Mouse (Mus musculus) large intestine, adult 2 months (tissue): ENCODE data around the gene Fam90a1b. TPM values are rescaled to one million over a fixed set of nuclear protein-coding genes. Genes with fewer than 3 reads are reported as not detected.
"Not testable (repeated sequence)": the region's sequence is repeated elsewhere in the genome, so short reads cannot be mapped to it uniquely, and the experiment has no call there.

Source experiments
- DNase-seq: peaks from one replicate; pipeline ENCODE4 v3.0.0-alpha.2; 2012; ENCODE audit warnings: low read depth, low spot score
- WGBS: fragments of 180-500 bp; shearing (Covaris S2); methylation state at CpG from one replicate; pipeline ENCODE4 v1.1.7; 2018; 5-methylcytosine and 5-hydroxymethylcytosine counted together
- polyA plus RNA-seq: library from polyadenylated mRNA; depleted of rRNA; stranded (reverse); fragments of >200 nt; gene quantifications from 2 replicates; pipeline ENCODE4 v1.2.3, GENCODE M21; 2012; rRNA removed

The Fam90a1b gene
- not detected in 2 replicates for polyA plus RNA-seq

DNA sequence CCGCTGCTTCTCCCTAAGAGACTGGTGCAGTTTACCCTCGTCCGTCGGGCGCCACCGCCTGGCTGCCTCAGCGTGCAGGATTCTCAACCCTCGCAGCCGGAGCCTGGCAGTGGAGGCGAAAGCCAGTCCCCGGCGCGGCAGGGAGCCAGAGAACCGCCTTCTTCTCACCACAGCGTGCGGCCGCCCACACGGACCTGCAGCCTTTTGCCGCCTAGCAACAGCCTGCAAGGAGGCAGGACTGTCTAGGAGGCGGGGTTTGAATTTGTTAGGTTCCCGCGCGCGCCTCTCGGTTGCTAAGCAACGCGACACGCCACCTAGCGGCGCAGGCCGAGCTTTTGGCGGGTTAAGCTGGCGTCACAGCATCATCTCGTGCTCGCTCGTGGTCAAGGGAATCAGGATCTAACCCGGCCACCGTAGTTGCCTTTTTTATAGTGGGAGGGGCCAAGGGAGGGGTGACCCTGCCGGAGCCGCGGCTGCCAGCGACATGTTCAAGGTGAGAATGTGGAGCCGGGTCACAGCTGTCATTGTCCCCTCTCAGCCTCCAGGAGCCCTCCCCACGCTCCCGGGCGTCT is at the start of gene Fam90a1b, which contains the start of gene Apoo:
Fam90a1b (minus strand) TSS at position 108 of the 572 bp plus-strand sequence.
Apoo (plus strand) TSS at position 448 of the 572 bp plus-strand sequence.
- 18% methylated on average over 46 of the region's 46 CpGs for whole genome bisulfite sequencing

DNA sequence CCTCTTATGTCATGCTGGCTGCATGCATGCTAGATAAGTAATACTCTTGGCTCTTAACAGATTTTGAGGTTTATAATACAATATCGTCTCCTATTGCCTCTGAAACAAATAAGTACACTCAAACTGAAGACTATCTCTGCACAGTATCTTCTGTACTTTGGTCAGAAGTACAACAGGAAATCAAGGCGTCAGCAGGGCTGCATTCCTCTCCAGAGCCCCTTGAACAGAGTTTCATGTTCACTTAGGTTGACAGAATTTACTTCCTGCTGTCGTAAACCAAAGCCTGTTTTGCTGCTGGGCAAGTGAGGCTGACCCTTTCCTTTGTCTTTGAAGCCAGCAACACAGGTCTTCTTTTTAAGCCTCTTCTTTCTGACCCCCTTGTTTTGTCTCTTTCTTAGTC is 42.4 kb upstream of the Fam90a1b start:
- no peak for DNase-seq
- 27% methylated on average over 3 of the region's 3 CpGs for WGBS

More for the DNA sequence above, at the start of gene Fam90a1b, which contains the start of gene Apoo:
- peak; percentile 70 for DNase-seq

DNA sequence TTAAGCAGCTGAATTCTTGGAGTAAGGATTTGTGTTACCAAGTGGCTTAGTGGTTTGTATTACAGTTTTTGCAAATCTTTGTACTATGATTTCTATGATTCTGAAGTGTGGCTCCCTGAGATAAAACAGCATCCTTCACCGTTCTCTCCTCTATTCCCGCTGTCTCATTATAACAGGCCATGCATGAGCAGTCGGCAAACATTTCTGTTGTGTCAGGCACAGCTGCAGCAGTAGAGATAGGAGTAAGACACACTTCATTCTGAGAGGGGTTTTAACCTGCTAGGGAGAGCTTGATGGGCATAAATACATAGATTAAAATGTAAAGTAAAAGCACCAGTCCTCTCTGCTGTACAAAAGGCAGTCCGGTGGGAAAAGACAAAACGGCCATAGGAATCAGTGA is 12.2 kb upstream of the Fam90a1b start:
- no peak for DNase-seq
- WGBS: 93% methylated on average over 5 of the region's 5 CpGs

DNA sequence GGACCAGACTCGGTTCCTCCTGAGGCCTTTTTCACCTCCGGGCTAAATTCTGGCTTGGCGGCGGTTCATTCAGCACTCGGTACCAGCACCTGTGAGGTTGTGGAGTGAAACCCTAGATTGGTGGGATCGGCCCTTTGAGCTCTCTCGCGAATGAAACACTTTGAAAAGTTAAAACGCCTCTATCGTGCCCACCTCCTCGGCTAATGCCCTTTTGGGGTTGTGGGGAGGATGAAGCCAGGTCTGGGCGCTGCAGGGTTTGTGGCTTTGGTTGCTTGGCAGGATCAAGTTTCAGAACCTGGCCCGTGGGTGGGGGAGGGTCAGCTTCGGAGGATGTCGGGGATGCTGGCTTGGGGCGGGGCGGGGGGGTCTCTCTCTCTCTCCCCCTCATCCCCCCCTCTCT is 671 bp upstream of the Fam90a1b start:
- WGBS: 17% methylated on average over 17 of the region's 17 CpGs
- no peak for DNase-seq

DNA sequence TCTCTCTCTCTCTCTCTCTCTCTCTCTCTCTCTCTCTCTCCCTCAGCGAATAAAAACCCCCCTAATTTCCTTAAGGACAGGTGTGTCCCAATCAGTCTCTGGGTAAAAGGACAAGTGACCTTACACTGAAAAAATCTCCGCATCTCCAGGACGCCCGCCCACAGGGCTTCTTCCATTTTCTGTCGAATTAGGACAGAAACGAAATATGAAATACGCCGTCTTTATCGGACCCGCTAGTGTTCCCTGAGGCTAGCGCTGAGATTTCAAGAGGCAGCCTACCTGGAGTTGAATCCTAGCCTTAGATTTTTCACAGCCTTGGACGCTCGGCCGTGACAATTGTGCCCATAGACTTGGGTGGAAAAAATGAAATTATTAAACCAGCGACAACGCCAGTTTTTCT is 548 bp downstream of the Fam90a1b start:
- WGBS: 26% methylated on average over 16 of the region's 16 CpGs
- no peak for DNase-seq

DNA sequence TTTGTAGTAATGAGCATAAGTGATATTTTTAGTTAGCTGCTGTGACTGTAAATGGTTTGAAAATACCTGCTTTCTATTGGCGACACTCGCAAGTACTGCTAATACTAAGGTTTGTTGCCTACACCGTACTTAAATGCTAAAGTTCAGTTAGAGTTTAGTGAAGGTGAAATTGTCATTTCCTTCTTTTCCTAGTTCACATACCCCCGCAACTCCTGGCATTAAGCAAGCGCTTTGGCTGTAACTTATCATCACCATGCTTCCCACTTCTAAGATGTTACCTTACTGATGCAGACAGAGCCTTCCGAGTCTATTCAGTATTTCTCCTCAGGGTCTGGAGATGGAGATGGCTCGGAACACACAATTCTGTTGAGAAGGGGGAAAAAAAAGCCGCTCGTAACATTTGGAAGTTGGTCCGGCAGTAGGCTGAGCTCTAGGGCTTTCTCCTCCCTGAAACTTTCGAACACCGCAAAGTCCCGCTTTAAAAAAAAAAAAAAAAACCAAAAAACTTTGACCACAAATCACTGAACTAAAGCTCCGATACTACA is 1.1 kb downstream of the Fam90a1b start:
- WGBS: 25% methylated on average over 14 of the region's 14 CpGs
- DNase-seq: no peak

DNA sequence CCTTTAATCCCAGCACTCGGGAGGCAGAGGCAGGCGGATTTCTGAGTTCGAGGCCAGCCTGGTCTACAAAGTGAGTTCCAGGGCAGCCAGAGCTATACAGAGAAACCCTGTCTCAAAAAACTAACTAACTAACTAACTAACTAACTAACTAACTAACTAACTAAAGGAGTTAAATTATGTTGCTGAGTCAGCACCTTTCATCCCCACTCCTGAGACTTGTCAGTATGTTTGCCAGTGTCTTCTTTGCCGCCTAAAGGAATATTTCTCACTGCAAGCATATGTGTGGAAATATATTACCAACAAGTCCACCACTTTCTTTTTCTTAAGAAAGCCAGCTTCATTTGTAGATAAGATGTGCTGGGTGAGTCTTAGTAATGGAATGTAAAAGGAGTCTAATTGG is 22.9 kb downstream of the Fam90a1b start:
- not testable (repeated sequence) for DNase-seq
- 86% methylated on average over 4 of the region's 4 CpGs for WGBS

DNA sequence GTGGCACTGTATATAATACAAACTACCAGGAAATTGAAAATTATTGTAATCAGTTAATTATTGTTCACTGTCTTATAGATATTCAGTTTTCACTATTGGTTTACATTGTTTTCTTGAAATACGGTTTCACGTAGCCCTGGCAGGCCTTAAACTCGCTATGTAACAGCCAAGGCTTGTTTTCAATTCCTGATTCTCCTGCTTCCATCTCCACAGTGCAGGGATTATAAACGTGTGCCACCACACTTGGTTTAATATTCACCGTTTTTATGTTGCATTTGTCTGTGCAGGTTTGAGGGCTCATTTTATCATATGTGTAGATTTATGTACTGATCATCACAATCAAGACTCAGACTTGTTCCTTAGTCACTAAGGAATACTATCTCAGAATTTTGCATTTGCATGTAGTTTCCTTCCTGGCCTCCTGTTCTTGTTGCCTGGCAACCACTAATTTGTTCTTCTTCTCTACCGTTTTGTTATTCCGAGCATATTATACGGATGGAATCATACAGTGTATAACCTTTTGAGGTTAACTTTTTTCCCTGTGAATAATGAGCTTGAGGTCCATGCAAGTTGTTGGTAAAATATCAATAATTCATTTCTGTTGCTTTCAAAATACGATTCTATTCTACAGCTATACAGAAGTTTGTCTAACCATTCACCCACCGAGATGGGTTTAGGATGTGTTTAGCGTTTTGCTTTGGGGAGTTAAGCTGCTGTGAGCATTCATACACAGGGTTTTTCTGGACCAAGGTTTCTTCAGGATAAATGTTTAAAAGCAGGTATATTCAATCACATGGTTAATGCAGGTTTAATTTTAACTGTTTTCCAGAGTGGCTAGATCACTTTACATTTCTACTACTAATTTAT is 45.3 kb downstream of the Fam90a1b start:
- DNase-seq: no peak
- 75% methylated on average over 11 of the region's 11 CpGs for WGBS

Other genes with a start within 250 kb of the Fam90a1b start
- 3.6 and 7.8 TPM in 2 replicates for gene Zfx, start 243.1 kb downstream of the Fam90a1b start, polyA plus RNA-seq
- 41.5 and 52.1 TPM in 2 replicates for gene Eif2s3x, start 153.9 kb downstream of the Fam90a1b start, polyA plus RNA-seq
- gene Klhl15, start 132.2 kb downstream of the Fam90a1b start, polyA plus RNA-seq: 3.1 and 5.9 TPM in 2 replicates
- gene Apoo, start 340 bp upstream of the Fam90a1b start, polyA plus RNA-seq: 9.1 and 12.9 TPM in 2 replicates
- gene Maged1, start 175.4 kb upstream of the Fam90a1b start, polyA plus RNA-seq: 50.7 and 50.9 TPM in 2 replicates